Mouse (Mus musculus): ENCODE data around the gene Lrcol1.

Gene Lrcol1

DNA sequence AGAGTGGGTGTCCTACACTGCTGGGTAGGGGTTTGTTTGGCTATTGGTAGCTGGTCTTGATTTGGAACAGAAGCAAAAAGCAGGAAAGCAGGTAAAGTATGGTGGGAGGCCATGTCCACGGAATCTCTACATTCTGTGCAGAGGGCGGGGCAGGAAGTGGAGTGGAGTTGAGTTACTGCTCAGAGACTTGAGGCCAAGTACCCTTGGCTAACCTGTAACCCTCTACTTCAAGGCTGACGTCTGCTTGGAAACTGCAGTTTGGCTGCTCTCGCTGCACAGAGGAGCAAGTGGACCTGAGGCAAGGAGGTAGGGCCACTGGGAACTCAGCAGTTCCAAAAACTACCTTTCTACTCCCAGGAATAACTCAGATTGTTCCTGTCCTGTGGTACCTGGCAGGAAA lies at the start of gene Lrcol1:
TSS of gene Lrcol1 (plus strand) at position 207 of the 400 bp plus-strand sequence.
- no peak for DNase-seq (ENCODE audit: low spot score)

DNA sequence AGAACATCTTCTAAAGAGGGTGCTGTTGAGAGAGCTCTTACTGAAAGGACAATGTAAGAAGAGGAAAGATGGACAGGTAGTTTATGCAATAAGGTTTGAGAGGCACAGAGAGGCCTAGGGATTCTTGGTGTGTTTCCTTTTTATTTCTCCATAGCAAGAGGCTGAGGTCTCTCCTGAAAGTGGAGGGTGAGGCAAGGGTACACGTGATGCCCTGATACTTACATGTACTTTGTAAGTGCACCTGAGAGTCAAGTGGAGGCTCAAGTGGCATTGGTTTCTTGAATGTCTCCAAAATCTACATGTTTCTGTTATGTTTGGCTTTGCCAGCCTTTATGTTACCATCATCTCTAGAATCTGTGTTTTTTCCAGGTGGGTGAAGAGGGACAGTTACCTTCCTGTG lies 47.9 kb upstream of the Lrcol1 start:
- no peak for DNase-seq (ENCODE audit: low spot score)

DNA sequence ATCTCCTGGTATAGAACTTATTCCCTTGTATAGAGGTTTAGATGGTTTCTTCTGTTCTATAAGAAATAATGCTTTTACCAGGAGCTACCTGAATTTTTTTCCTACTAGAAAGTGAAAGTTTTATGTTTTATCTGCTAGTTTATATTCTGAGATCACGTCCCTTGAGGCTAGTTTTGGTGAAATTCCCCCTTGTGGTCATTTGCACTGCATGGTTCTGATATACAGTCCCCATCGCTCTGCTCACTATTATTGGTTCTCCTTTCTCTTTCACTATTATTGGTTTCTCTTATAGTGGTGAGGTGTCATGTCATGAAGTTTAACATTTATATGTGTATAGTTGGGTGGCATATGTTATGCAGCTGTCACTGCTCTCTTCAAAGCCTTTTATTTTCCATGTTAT lies 43.9 kb upstream of the Lrcol1 start:
- no peak for DNase-seq (ENCODE audit: low spot score)

DNA sequence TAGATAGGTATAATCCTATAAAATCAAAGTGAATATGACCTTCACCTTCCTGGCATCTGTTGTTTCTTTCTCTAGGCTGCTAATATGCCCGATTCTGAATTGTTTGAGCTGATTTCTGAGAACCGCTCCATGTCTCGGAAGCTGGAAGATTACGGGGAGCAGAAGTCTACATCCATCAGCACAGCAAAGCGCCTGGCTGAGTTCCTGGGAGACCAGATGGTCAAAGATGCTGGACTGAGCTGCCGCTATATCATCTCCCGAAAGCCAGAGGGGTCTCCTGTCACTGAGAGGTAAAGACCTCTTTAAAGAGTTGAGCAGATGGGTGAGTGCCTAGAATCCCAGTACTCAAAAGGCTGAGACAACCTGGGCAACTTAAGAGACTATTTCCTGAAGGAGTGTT lies 35.7 kb upstream of the Lrcol1 start:
- no peak for DNase-seq (ENCODE audit: low spot score)

GRCm38 (mm10) chr5:110313127-110313526 lies 31.4 kb upstream of the Lrcol1 start:
- DNase-seq (ENCODE audit: low spot score), result no peak

DNA sequence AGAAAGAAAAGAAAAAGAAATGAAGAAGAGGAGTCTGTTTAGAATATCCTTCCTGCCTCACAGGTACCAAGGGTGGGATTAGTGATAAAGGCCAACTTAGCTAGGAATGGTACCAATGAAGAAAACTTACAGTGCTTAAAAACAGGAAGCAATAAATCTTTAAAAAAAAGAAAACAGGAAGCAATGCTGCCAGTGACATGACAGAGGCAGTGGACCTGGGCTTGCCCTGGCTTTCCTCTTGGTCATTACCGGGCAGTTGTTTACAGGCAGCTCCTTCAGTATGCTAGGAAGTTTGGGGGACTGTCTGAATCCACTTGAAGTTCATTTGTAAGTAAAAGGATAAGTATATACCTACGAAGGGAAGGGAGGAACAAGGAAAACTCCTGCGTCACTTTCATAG lies 14.0 kb upstream of the Lrcol1 start:
- no peak for DNase-seq (ENCODE audit: low spot score)

DNA sequence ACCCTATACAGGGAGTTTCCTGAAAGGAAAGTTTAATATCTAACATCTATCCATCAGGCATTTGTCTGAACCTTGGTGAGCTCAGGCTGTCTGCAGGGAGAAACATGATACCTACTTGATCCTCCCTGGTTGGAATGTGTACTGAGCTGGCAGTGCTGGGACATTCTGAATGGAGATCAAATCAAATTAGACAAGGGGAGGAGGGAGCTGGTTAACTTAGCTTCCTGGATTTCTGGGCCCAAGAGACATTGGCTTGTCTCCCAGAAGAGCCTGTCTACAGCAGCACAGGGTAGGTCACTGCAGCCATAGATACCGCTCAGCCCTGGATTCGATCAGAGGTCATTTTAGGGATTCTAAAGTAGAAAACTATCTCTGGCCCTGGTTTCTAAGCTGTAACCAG lies 5.7 kb upstream of the Lrcol1 start:
- no peak for DNase-seq (ENCODE audit: low spot score)

DNA sequence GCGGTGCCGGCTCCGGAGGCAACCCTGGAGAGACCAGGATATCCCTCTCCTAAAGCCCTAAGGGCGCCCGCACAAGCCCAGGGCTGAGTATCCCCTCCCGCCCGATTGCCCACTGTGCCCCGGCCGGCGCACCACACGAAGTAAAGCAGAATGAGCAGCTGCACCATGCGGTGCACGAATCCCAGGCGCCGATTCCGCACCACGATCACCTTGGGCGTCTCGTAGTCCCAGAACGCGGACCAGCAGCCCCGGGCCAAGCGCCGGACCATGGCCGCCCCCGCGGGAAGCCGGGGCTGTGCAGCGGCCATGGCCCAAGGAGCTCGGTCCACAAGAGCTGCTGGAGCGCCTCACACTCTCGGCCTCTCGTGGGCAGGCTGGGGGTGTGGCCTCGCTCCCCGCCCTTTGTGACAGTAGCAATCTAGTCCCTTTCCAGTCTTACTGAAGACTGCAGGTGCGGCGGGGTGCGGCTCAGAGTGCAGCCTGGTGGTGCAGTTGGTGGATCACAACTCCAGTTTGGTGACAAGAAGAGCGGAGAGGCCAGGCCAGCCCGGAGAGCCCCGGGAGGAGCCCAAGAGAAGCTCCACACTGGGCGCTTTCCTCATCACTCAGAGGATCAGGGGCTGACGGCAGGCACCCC lies 1.8 kb upstream of the Lrcol1 start, which contains the start of gene P2rx2:
TSS of gene P2rx2 (minus strand) at position 565 of the 637 bp plus-strand sequence.
- DNase-seq (ENCODE audit: low spot score), result no peak

DNA sequence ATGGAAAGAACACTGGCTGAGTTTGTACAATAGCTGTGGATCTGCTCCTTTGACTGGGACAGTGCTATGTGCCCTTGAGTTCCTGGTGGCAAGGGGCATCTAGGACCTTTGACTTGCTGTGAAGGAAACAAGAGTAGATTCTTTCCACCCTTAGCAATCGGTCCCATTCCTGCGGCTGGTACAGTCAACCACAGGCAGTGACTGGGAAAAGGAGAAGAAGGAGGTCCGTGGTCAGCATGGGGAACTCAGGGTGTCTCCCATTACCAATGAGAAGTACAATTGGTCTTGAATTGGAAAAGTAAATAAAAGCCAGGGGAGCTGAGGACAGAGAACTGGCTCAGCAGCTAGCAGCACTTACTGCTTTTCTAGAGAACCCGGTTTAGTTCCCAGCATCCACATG lies 1.0 kb downstream of the Lrcol1 start:
- no peak for DNase-seq (ENCODE audit: low spot score)

- DNase-seq (ENCODE audit: low spot score), result no peak
Observed at GRCm38 (mm10) chr5:110347006-110347405, 2.5 kb downstream of the Lrcol1 start.

- DNase-seq (ENCODE audit: low spot score), result no peak
Observed at GRCm38 (mm10) chr5:110354716-110355115, 10.2 kb downstream of the Lrcol1 start.

DNA sequence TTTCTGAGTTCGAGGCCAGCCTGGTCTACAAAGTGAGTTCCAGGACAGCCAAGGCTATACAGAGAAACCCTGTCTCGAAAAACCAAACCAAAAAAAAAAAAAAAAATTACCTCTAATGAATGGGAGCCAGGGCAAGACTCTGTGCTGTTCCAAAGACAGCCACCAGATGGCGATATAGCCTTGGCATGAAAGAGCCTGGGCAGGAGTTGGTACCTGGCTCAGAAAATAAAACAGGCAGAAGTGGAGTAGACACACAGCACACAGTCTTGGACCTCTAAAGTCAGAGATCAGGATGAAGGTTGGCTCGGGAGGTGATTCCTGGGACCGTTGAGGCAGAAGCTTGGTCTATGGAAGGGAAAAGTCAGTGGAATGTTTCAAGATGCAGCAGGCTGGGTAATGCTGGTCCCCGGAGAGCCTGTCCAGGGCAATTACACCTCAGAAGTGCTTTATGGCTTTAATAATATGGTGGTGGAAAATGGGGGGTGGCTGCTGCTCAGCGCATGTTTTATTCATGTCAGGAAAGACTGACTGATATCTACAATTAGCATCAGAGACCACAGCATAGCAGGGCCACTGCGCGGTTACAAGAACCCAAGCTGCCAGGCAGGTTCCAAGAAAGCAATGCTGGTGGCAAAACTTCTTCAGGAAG lies 13.1 kb downstream of the Lrcol1 start:
- DNase-seq (ENCODE audit: low spot score), result peak; percentile 89

GRCm38 (mm10) chr5:110361465-110361864 lies 16.9 kb downstream of the Lrcol1 start:
- DNase-seq (ENCODE audit: low spot score), result no peak

GRCm38 (mm10) chr5:110362813-110363178 lies 18.3 kb downstream of the Lrcol1 start:
- DNase-seq (ENCODE audit: low spot score), result no peak

DNA sequence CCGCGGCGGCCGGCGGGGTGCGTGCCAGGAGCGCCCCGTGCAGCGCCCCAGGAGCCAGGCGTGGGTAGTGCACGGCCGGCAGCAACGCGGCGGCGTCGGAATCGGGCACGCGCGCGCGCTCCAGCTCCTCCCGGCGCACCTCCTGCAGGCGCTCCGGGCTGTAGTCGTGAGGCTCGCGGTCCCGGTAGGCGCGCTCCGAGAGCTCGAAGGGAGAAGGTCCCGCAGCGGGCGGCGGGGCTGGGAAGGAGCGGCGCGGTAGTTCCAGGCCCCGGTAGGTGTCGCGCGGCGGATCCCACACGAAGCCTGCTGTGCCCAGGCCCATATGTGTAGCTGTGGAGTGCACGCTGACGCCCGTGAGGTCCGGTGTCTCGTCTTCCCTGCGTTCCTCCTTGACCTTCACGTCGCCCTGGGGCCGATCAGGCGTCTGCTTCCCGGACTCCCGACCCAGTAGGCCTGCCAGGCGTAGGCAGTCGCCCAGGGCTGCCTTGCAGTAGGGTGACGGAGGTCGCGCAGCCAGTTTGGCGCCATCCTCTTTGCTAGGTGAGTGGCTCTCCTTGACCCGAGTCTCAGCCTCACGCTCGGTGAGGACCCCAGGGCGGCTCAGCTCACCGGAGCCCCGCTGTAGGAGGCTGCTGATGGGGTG lies 18.8 kb downstream of the Lrcol1 start:
- no peak for DNase-seq (ENCODE audit: low spot score)

DNA sequence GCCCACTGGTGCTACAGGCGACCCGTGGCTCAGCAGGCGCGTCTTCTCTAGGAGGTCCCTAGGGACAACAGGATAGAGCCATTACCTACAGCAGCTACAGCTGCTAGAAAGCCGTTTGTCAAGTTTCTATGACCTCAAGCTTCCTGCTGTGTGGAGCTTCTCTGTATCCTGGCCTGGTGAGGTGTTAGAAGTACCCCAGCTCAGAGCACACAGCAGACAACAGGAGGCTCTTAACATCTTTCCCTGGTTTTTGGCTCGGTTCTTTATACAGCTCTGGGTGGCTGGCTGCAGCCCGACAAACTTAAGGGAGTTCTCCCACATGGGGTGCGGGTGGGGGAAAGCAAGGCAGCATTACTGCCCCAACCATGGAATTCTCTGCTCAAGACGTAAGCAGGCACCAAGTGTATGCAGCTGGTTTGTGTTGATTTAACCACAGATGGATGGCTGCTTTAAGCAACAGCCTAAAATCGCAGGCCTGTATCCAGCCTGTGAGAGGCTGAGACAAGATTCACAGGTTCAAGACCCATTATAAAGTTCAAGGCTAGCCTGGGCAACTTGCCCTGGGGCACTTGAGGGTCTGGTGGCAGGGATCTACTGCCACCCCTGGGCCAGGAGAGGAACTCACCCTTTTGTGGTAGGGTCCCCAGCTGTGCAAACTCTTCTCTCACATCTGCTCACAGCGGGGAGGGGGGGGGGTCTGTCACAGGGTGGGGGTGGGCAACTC lies 19.5 kb downstream of the Lrcol1 start:
- DNase-seq (ENCODE audit: low spot score), result no peak

DNA sequence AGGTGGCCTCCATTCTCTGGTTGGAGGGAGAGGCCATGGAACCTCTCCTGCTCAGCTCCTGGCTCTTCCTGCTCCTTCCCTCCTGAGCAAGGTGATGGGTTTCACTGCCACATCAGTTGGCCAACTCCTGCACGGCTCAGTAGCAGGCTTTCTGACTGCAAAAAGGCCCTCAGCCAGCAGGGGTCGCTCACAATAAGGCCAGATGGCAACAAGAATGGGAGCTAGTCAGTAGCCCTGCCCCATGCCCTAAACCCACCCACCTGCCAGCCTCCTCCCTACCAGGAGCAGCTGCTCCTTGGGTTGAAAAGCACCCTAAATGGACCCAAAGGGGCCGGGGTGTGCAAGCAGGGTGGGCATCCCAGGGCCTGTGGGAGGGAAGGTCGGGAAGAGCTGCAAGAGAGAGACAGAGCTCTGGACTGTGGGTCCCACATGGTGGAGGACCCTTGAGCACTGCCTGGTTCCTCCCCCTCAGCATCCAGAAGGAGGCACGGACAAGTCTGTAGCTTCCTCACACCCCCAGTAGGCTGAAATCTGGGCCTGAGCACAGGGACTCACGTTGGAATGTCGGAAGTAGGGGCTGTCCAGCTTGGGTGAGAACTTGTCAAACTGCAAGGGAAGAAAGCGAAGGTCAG lies 32.4 kb downstream of the Lrcol1 start:
- DNase-seq (ENCODE audit: low spot score), result peak; percentile 68

DNA sequence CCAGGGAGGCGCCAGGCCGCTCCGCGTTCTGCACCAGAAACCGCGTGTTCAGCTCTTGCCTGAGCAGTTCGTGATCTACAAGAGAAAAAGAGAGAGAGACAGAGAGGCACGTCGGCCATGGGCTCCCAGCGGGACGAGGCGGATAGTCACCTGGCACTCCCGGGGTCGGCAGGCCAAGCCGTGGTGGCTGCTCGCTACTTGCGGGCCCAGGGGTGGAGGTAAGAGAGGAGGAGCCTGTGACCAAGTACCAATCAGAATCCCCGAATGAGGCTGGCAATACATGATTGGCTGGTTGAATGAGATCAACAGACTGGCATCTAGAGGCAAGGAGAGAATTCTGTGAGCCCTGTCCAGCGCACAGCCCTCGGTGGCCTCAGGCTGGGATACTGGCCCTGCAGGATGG lies 33.7 kb downstream of the Lrcol1 start:
- no peak for DNase-seq (ENCODE audit: low spot score)

- DNase-seq (ENCODE audit: low spot score), result no peak
Observed at GRCm38 (mm10) chr5:110379086-110379485, 34.6 kb downstream of the Lrcol1 start.

DNA sequence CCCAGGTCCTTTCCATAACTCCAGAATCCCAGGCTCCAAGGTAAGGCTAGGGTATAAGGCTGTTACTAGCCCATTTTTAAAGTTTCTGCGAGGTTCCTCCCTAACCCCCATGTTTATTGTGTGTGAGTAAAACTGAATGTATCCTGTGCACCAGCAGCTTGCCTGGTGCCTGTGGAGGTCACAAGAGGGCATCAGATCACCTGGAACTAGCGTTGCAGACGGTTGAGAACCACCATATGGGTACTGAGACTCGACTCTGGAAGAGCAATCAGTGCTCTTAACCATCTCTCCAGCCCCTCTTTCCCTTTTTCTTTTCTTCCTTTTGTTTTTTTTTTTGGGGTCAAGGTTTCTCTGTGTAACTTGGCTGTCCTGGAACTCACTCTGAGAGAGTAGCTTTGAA lies 35.3 kb downstream of the Lrcol1 start:
- no peak for DNase-seq (ENCODE audit: low spot score)

- DNase-seq (ENCODE audit: low spot score), result no peak
Observed at GRCm38 (mm10) chr5:110384491-110384890, 40.0 kb downstream of the Lrcol1 start.

DNA sequence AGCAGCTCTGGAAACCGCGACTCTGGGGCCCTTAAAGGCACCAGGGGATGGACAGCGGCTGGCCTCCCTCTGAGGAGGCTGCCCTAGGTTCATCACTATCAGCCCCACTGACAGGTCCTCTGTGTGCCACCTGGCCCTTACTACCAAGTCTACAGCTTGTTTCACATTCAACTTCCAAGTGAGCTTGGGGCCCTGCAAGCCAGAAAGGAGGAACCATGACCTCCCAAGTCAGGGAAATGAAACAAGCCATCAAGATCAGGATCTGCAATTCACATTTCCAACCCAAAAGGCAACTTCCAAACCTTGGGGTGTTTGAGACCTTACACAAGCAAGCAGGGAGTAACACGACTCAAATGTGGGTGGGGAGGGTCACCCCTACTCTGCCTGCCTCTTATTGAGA lies 40.7 kb downstream of the Lrcol1 start:
- no peak for DNase-seq (ENCODE audit: low spot score)
